Mouse (Mus musculus): ENCODE results near the gene Ccser1.

GRCm38 (mm10) chr6:61432167-61432566 lies 252.0 kb downstream of the Ccser1 start:
- no peak for TF ChIP-seq POLR2A (IDR thresholded peaks at IDR 0.05; ENCODE audit: insufficient read depth, low read depth, low read length)
- no peak for TF ChIP-seq CTCF (IDR thresholded peaks at IDR 0.05)
- TF ChIP-seq EP300 (IDR thresholded peaks at IDR 0.05; ENCODE audit: insufficient read depth, low read depth, low read length): no peak

All from heart, adult 2 months (tissue).